In genomic region chr12:27138663-27139633, GRCm38 (mm10) we compare ENCODE assay signal across 14 mouse cellular contexts.
DNase-seq lines count a peak whose midpoint lies in the region; ATAC-seq and TF ChIP-seq lines count a peak whose summit lies in the region.
"Had no signal": no experiment of that assay in that cellular context is flagged by ENCODE, and none has a peak within 500 bp of the region (broad histone marks: within the 10 kb centered on the region; RNA-seq: fewer than 3 reads in every experiment).

No protein-coding gene starts in this region.

- H3K4me1 ChIP-seq in heart, embryonic 13.5 days, result peaks cover 22% of the 10 kb centered on the region
- H3K4me1 ChIP-seq in forebrain, embryonic 11.5 days (replicated peaks; ENCODE audit: control insufficient read depth, insufficient read depth, low read length), result peaks cover 21% of the 10 kb centered on the region
- peaks cover 80% of the 10 kb centered on the region for H3K4me1 ChIP-seq in limb, embryonic 10.5 days
- H3K4me1 ChIP-seq in neural tube, embryonic 11.5 days (ENCODE audit: control insufficient read depth, insufficient read depth, low read length), result peaks cover 44% of the 10 kb centered on the region
- H3K4me1 ChIP-seq in thymus, adult 2 months (replicated peaks; ENCODE audit: control insufficient read depth, insufficient read depth, low read length), result no peaks in the 10 kb centered on the region
- H3K4me1 ChIP-seq: liver, embryonic 15.5 days had no signal

- TF ChIP-seq POLR2A in thymus, adult 2 months (IDR thresholded peaks at IDR 0.05; ENCODE audit: control insufficient read depth, extremely low read depth, insufficient read depth, low read length, poor library complexity), result no peak

- H3K9me3 ChIP-seq in heart, embryonic 13.5 days, result no peaks in the 10 kb centered on the region
- no peaks in the 10 kb centered on the region for H3K9me3 ChIP-seq in forebrain, embryonic 11.5 days (ENCODE audit: control insufficient read depth, low read length)
- no peaks in the 10 kb centered on the region for H3K9me3 ChIP-seq in limb, embryonic 10.5 days (replicated peaks)
- no peaks in the 10 kb centered on the region for H3K9me3 ChIP-seq in neural tube, embryonic 11.5 days (ENCODE audit: control insufficient read depth, low read length)
- H3K9me3 ChIP-seq: liver, embryonic 15.5 days had no signal

- H3K27me3 ChIP-seq in heart, embryonic 13.5 days (replicated peaks), result no peaks in the 10 kb centered on the region; the same call in 1 of the 2 replicates
- no peaks in the 10 kb centered on the region for H3K27me3 ChIP-seq in forebrain, embryonic 11.5 days (ENCODE audit: control insufficient read depth, insufficient read depth, low read length)
- no peaks in the 10 kb centered on the region for H3K27me3 ChIP-seq in limb, embryonic 10.5 days (ENCODE audit: low read depth, poor library complexity, severe bottlenecking)
- no peaks in the 10 kb centered on the region for H3K27me3 ChIP-seq in neural tube, embryonic 11.5 days (ENCODE audit: control insufficient read depth, insufficient read depth, low read length)
- H3K27me3 ChIP-seq in thymus, adult 2 months (ENCODE audit: control insufficient read depth, insufficient read depth, low read length), result no peaks in the 10 kb centered on the region
- H3K27me3 ChIP-seq: liver, embryonic 15.5 days; Patski had no signal

- H3K9ac ChIP-seq in heart, embryonic 13.5 days, result no peak overlapping the region
- H3K9ac ChIP-seq in forebrain, embryonic 11.5 days (ENCODE audit: low read length), result peak overlapping the region; percentile 62
- H3K9ac ChIP-seq in neural tube, embryonic 11.5 days (ENCODE audit: low read length), result peak overlapping the region; percentile 59
- H3K9ac ChIP-seq: liver, embryonic 15.5 days had no signal

- TF ChIP-seq CTCF in thymus, adult 2 months (IDR thresholded peaks at IDR 0.05; ENCODE audit: borderline replicate concordance, control insufficient read depth, extremely low read depth, insufficient read depth, low read length, poor library complexity), result no peak

- WGBS in heart, embryonic 13.5 days, result 77% methylated on average over 13 of the region's 13 CpGs
- WGBS in forebrain, embryonic 11.5 days, result 61% methylated on average over 13 of the region's 13 CpGs
- 85% methylated on average over 13 of the region's 13 CpGs for WGBS in limb, embryonic 10.5 days
- WGBS in neural tube, embryonic 11.5 days, result 62% methylated on average over 13 of the region's 13 CpGs
- 91% methylated on average over 13 of the region's 13 CpGs for WGBS in thymus, adult 2 months

- no peak for ATAC-seq in heart, embryonic 13.5 days (ENCODE audit: extremely low read depth, insufficient number of reproducible peaks, low FRiP score, low TSS enrichment)
- ATAC-seq in forebrain, embryonic 11.5 days (replicated peaks; ENCODE audit: low FRiP score), result peak; percentile 69; the same call in 1 of the 2 replicates
- ATAC-seq in neural tube, embryonic 11.5 days (ENCODE audit: insufficient read depth, low FRiP score, low TSS enrichment), result peak; percentile 74
- ATAC-seq: Patski had no signal

- DNase-seq in heart, adult 9 months (ENCODE audit: low spot score in 2 of 2), result no peak
- DNase-seq in forebrain, embryonic 11.5 days (ENCODE audit: low spot score), result peak; percentile 62
- peak; percentile 47 for DNase-seq in limb, embryonic 10.5 days (ENCODE audit: low spot score)
- DNase-seq in neural tube, embryonic 11.5 days (ENCODE audit: low spot score), result peak; percentile 66
- no peak for DNase-seq in thymus, adult 2 months
- no peak for DNase-seq in urinary bladder, adult 18-20 months (ENCODE audit: low spot score in 2 of 2)
- no peak for DNase-seq in natural killer cell, adult 2 months (ENCODE audit: low spot score in 2 of 2)
- DNase-seq: adrenal gland, postnatal 36 days; cerebellum, postnatal 36 days; gastrocnemius, postnatal 36 days; right cerebral cortex, postnatal 25 days had no signal

- H3K27ac ChIP-seq in heart, embryonic 13.5 days (replicated peaks), result 0 out of 2 replicates have a peak overlapping the region, but pooled peaks have one; percentile 12
- peak overlapping the region; percentile 95 for H3K27ac ChIP-seq in forebrain, embryonic 11.5 days (ENCODE audit: low read depth, low read length)
- H3K27ac ChIP-seq in limb, embryonic 10.5 days, result peak overlapping the region; percentile 90
- H3K27ac ChIP-seq in neural tube, embryonic 11.5 days (ENCODE audit: low read depth, low read length), result peak overlapping the region; percentile 97
- H3K27ac ChIP-seq in thymus, adult 2 months (ENCODE audit: control insufficient read depth, insufficient read depth, low read length), result no peak overlapping the region
- H3K27ac ChIP-seq: liver, embryonic 15.5 days had no signal

- no peak overlapping the region for H3K4me2 ChIP-seq in heart, embryonic 13.5 days
- H3K4me2 ChIP-seq in forebrain, embryonic 11.5 days (ENCODE audit: low read depth, low read length, severe bottlenecking), result peak overlapping the region; percentile 33; the same call in 1 of the 2 replicates
- peak overlapping the region; percentile 6 for H3K4me2 ChIP-seq in neural tube, embryonic 11.5 days (ENCODE audit: low read depth)
- H3K4me2 ChIP-seq: liver, embryonic 15.5 days had no signal

- no peaks in the 10 kb centered on the region for H3K36me3 ChIP-seq in heart, embryonic 13.5 days
- no peaks in the 10 kb centered on the region for H3K36me3 ChIP-seq in forebrain, embryonic 11.5 days (ENCODE audit: control insufficient read depth, insufficient read depth, low read length)
- no peaks in the 10 kb centered on the region for H3K36me3 ChIP-seq in limb, embryonic 10.5 days
- H3K36me3 ChIP-seq in neural tube, embryonic 11.5 days (ENCODE audit: control insufficient read depth, insufficient read depth, low read length), result no peaks in the 10 kb centered on the region
- H3K36me3 ChIP-seq in thymus, adult 2 months (ENCODE audit: control insufficient read depth, insufficient read depth, low read length), result no peaks in the 10 kb centered on the region
- H3K36me3 ChIP-seq: liver, embryonic 15.5 days had no signal

- H3K4me3 ChIP-seq in heart, embryonic 13.5 days, result no peak overlapping the region
- no peak overlapping the region for H3K4me3 ChIP-seq in forebrain, embryonic 11.5 days (ENCODE audit: low read depth, low read length)
- H3K4me3 ChIP-seq in limb, embryonic 10.5 days, result no peak overlapping the region
- no peak overlapping the region for H3K4me3 ChIP-seq in neural tube, embryonic 11.5 days (ENCODE audit: low read depth, low read length)
- no peak overlapping the region for H3K4me3 ChIP-seq in thymus, adult 2 months (ENCODE audit: control insufficient read depth, insufficient read depth, low read length)
- H3K4me3 ChIP-seq: liver, embryonic 15.5 days had no signal

Comparison
In these comparisons a context has a peak if more than half of its experiments do, and no peak if none do; other contexts are left out.
1. DNase-seq: peak in forebrain, embryonic 11.5 days (single experiment), limb, embryonic 10.5 days (single experiment) and neural tube, embryonic 11.5 days (single experiment); none in heart, adult 9 months (0 of 2), thymus, adult 2 months (single experiment), urinary bladder, adult 18-20 months (0 of 2) and natural killer cell, adult 2 months (0 of 2).